Mouse (Mus musculus) right cerebral cortex, adult 18-20 months (tissue): Measurements from ENCODE around the gene Arhgap15.

Source experiments
- DNase-seq: peaks from one replicate; pipeline ENCODE4 v3.0.0; 2022; ENCODE audit warnings: mixed read lengths

Arhgap15 gene

GRCm38 (mm10) chr2:44389556-44389955 lies 640.9 kb downstream of the Arhgap15 start:
- no peak for DNase-seq

GRCm38 (mm10) chr2:44393789-44394188 lies 645.2 kb downstream of the Arhgap15 start:
- DNase-seq, result no peak

DNA sequence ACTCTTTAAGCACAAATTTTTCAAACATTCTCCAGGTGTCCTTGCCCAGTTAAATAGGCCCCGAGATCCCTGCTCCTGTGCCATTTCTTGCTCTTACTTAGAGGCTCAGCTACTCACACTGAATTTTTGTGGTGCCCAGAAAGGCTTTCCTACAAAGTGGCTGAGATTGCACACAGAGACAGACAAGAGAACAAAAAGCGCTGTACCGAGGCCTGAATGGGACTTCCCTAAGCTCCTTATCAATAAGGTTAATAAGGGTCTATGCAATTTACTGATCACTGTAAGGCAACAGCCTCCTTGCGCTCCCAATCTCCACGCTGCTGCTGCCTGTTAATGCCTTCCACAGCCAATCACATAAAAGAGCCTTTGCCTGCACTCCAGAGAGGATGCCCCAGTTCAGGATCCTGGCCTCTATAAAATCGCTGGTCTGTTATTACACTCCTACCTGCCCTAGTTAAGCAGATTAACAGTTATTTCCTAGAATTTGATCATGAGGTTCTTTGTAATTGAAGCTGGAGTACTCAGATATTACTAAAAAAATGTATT lies 646.4 kb downstream of the Arhgap15 start:
- DNase-seq, result no peak

GRCm38 (mm10) chr2:44395577-44395976 lies 647.0 kb downstream of the Arhgap15 start:
- no peak for DNase-seq

DNA sequence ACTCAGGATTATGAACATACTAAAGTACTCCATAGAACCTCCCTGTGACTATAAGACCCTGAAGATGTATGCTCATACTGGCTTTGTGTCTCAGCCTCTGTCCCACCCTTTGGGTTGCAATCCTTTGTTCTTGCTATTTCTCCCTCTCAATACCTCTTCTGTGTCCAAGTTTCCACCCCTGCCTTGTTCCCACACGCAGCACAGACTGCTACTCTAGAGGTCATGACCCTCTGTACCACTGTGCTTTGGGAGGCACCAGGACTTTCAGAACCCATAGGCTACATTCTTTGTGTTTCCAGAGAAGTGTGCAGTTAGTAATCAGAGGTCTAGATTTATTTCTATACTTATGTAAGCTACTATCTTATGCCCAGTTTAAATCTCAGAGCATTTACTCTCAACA lies 648.6 kb downstream of the Arhgap15 start:
- no peak for DNase-seq

- DNase-seq, result no peak
Measured at GRCm38 (mm10) chr2:44397735-44398337, 649.2 kb downstream of the Arhgap15 start.

- DNase-seq, result no peak
Measured at GRCm38 (mm10) chr2:44399191-44399926, 650.7 kb downstream of the Arhgap15 start.

- no peak for DNase-seq
Measured at GRCm38 (mm10) chr2:44401704-44402422, 653.2 kb downstream of the Arhgap15 start.

DNA sequence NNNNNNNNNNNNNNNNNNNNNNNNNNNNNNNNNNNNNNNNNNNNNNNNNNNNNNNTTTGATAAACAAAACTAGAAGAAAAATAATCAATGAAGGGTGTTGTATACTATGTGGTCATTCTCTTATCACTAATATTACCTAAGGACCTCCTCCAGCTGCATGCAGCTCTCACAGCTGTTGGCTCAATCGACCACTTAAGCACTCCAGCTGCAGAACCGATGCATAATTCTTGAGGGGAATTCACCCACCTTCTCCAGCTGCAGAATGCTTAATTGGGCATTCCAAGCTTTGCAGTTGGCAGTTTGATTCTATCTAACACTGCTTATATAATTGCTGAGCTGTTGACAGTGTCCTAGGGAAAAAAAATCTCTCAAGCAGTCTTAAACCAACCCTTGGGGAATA lies 663.0 kb downstream of the Arhgap15 start:
- no peak for DNase-seq

- no peak for DNase-seq
Measured at GRCm38 (mm10) chr2:44416331-44416730, 667.7 kb downstream of the Arhgap15 start.

DNA sequence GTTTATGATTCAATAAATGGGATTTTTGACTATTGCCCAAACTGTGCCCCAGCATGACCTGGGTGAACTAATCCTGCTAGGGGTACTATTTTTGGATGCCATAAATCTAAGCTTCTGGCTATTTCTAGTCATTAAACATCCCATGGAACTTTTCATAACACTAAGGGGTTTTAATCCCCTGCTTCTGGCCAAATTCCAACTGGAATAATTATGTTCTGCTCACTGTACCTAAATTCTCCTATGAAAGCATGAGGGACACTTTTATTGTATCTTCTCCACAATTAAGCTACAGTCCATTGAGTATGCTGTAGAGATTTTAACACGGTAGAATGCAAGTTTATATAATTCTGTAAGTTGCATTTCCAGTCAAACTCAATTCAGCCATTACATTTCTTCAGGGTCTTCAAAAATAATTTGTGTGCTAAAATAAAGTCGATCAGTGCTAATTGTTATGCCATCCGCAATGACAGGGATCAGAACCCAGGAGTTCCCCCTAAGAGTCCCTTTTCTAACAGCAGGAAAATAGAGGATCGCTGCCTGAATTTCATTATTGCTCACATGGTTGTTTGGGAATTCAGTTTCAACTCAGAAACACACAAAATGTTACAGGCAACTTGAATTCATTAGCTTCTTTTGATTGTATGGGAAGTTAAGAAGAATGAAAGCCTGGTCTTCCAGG lies 671.1 kb downstream of the Arhgap15 start:
- no peak for DNase-seq

DNA sequence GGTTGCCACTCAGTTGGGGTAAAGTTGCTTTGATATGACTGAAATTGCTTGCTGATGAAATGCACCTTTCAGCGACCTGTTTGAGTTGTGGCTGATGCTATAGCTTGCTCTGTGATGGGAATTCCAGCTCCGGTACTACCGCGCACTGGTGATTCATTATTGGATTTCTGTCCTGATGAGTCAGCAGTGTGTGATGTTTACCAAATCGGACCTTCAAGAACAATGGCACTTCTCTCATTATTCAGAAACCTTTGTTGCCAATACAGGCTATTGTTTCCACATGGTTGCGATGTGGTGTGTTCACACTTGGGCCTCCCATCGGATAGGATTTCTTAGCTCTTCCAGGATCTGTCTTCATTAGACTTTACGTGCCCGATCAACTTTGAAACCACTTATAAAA lies 681.9 kb downstream of the Arhgap15 start:
- DNase-seq, result no peak

DNA sequence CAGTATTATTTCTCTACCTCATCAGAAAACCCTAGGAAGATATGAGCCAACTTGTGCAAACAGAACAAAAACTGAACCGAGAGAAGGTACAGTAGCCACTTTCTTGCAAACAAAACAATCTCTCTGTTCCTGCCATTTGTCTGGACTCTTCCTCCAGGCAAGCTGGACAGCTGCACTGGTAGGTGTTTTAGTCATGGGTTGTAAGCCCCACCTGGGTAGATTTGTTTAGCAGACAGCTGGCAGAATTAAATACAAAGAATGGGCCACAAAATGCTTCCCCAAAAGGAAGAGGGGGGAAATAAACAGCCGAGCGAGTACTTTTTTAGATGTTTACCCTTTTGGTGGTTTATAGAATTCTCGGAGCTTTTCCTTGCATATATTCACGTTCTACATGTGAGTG lies 688.0 kb downstream of the Arhgap15 start:
- no peak for DNase-seq

DNA sequence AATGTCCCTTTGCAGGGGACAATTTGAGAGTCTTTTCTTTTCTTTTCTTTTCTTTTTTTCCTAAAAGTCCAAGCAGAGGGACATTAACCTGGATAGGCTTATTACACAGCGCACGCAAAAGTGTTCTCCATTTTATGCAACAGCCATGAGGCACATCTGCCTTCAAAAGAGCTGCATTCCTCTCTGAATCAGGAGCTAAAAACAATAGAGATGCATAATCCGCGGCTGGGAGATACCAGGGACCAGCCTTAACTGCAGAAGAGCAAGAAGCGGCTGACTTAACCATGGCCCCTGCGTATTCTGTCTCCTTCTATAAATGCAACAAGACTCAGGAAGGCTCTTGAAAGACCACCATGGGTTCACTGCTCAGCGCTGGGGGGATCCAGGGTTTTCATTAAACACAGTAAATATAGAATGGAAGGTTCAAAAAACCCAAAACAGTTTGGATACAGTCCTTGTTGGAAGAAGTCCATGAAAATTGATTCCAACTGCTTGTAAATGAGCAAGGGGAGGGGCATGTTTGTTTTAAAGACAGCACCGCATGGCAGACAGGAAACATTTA lies 689.0 kb downstream of the Arhgap15 start:
- DNase-seq, result no peak

- DNase-seq, result no peak
Measured at GRCm38 (mm10) chr2:44438070-44438469, 689.4 kb downstream of the Arhgap15 start.

DNA sequence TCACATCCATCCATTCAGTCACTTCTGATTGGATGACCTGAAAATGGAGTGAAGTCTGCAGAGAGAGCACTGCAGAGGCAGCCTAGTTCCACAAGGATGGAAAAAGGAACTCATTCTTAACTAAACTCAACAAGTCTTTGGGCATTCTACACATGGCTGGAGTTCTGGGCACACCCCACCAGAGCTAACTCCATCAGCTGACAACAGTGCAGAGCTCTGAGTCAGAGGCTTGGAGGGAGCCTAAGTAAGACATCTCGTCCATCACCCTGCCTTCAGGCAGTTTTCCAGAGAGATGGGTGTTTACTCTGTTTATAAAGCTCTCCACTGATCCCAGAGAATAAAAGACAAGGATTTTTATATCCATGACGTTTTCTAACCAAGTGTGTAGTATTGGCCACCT lies 696.3 kb downstream of the Arhgap15 start:
- no peak for DNase-seq
